Mouse (Mus musculus) E14TG2a.4 (cell line): ENCODE results near the gene Tln2.

ENCODE experiments used
- H3K27me3 ChIP-seq: 2 replicates; pipeline ENCODE4 v1.6.1; 2014; ENCODE audit warnings: low read length, control low read depth; ENCODE audit not compliant: insufficient read depth
- H3K36me3 ChIP-seq: 2 replicates; pipeline ENCODE4 v1.6.1; 2014; ENCODE audit warnings: low read length, control low read depth; ENCODE audit not compliant: insufficient read depth
- H3K4me1 ChIP-seq: replicated peaks from 2 replicates; pipeline ENCODE4 v1.6.1; 2014; ENCODE audit warnings: low read depth, low read length, control low read depth
- H3K4me3 ChIP-seq: replicated peaks from 2 replicates; pipeline ENCODE4 v1.5.1; 2014; ENCODE audit warnings: mild to moderate bottlenecking, low read length
- H3K9me3 ChIP-seq: 2 replicates; pipeline ENCODE4 v1.6.1; 2014; ENCODE audit warnings: low read length, control low read depth
- CTCF ChIP-seq: conservative IDR thresholded peaks from 2 replicates; pipeline ENCODE4 v1.5.1; 2014; ENCODE audit warnings: low read length
- NANOG ChIP-seq: IDR thresholded peaks from 2 replicates; pipeline ENCODE4 v1.6.1; 2014; ENCODE audit warnings: borderline replicate concordance, low read length, mixed read lengths
- POU5F1 ChIP-seq: IDR thresholded peaks from 2 replicates; pipeline ENCODE4 v1.6.1; 2014; ENCODE audit warnings: low read length, borderline replicate concordance

Tln2 gene

GRCm38 (mm10) chr9:67260835-67261599 is 298.5 kb downstream of the Tln2 start:
- TF ChIP-seq NANOG (no peak), CTCF (no peak), POU5F1 (no peak)
- H3K9me3 ChIP-seq = no peaks in the 10 kb centered on the region
- peaks cover 30% of the 10 kb centered on the region for H3K36me3 ChIP-seq
- H3K4me3 ChIP-seq = peak overlapping the region; percentile 37
- H3K4me1 ChIP-seq = peaks cover 50% of the 10 kb centered on the region
- no peaks in the 10 kb centered on the region for H3K27me3 ChIP-seq

GRCm38 (mm10) chr9:67250141-67250540 is 309.4 kb downstream of the Tln2 start:
- Histone ChIP-seq H3K9me3 (no peaks in the 10 kb centered on the region), H3K36me3 (peaks cover 10% of the 10 kb centered on the region; the same call in 1 of the 2 replicates), H3K4me3 (no peak overlapping the region), H3K4me1 (peaks cover 21% of the 10 kb centered on the region), H3K27me3 (no peaks in the 10 kb centered on the region)
- no peak for TF ChIP-seq NANOG
- no peak for TF ChIP-seq CTCF
- TF ChIP-seq POU5F1 = no peak

DNA sequence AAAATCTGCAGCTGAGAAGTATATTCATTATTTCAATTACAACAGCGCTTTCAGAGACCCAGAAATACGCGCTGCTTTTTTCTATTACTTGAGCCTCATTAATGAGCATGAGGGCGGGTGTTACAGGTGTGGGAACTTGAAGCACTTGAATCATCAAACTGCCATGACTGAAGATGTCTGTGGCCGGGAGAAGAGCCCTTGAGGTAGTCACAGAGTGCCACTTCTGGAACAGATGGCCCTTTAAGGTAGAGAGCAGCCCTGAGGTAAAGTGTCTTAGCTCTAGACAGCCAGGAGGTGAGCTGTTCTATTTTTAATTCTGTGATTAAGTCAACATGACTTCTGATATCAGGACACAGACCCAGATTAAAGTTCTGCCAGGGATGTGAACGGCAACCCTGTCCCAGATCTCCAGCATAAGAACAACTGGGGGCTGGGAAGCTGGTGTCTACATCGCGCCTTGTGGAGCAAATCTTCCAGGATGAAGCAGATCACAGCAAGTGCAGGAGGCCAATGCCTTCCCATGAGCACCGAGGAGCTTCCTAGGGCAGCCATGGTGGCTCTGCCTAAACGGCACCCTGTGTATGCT is 312.0 kb downstream of the Tln2 start:
- no peaks in the 10 kb centered on the region for H3K27me3 ChIP-seq
- no peaks in the 10 kb centered on the region for H3K36me3 ChIP-seq
- H3K4me3 ChIP-seq = no peak overlapping the region
- H3K4me1 ChIP-seq = peaks cover 21% of the 10 kb centered on the region
- no peaks in the 10 kb centered on the region for H3K9me3 ChIP-seq
- TF ChIP-seq POU5F1 (no peak), CTCF (no peak), NANOG (no peak)

GRCm38 (mm10) chr9:67245265-67245664 is 314.2 kb downstream of the Tln2 start:
- TF ChIP-seq CTCF = peak; percentile 76
- no peak for TF ChIP-seq POU5F1
- no peak overlapping the region for H3K4me3 ChIP-seq
- H3K27me3 ChIP-seq = no peaks in the 10 kb centered on the region
- H3K9me3 ChIP-seq = no peaks in the 10 kb centered on the region
- peaks cover 14% of the 10 kb centered on the region for H3K4me1 ChIP-seq
- H3K36me3 ChIP-seq = peaks cover 4% of the 10 kb centered on the region; the same call in 1 of the 2 replicates

DNA sequence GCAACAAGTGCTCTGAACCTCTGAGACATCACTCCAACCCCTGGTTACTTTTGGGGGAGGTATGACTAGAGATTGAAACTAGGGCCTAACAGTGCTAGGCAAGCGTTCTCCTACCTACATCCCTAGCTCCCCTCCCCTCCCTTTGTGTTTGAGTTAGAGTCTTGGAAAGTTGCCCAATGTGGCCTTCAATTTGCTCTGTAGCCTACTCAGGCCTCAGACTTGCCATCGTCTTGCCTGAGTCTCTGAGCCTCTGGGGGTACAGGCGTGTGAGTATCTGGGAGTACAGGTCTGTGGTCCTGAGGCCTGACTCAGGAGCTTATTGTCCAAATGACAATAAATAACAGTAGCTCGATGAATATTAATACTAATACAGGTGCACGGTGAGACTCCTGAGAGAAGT is 317.8 kb downstream of the Tln2 start:
- Histone ChIP-seq H3K9me3 (no peaks in the 10 kb centered on the region), H3K27me3 (no peaks in the 10 kb centered on the region), H3K4me1 (peaks cover 17% of the 10 kb centered on the region), H3K4me3 (no peak overlapping the region), H3K36me3 (peaks cover 4% of the 10 kb centered on the region; the same call in 1 of the 2 replicates)
- no peak for TF ChIP-seq NANOG

- no peak for TF ChIP-seq CTCF
- no peak for TF ChIP-seq POU5F1
- no peak for TF ChIP-seq NANOG
- H3K4me3 ChIP-seq = no peak overlapping the region
- no peaks in the 10 kb centered on the region for H3K27me3 ChIP-seq
Observed at GRCm38 (mm10) chr9:67240456-67240855, 319.0 kb downstream of the Tln2 start.

DNA sequence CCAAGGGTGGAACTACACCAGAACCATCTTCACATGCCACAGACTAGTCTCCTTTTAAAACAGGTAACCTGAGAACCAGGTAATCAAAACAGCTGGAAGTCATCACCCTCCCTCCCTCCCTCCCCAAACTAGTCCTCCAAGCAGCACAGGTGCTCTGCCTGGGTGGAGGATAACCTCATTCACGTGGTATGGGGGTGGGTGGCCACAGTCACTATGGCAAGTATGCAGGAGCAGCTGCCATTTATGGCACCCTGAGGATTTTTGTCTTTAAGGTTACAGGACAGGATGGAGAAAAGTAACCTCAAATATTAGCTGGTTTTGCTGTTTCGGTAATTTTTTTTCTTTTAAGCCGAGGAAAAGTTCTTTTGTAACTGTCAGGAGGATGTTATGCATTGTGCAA is 322.5 kb downstream of the Tln2 start:
- no peak for TF ChIP-seq CTCF
- Histone ChIP-seq H3K4me1 (peaks cover 19% of the 10 kb centered on the region), H3K4me3 (no peak overlapping the region), H3K9me3 (no peaks in the 10 kb centered on the region), H3K27me3 (no peaks in the 10 kb centered on the region), H3K36me3 (peaks cover 4% of the 10 kb centered on the region; the same call in 1 of the 2 replicates)

More at GRCm38 (mm10) chr9:67240456-67240855, 319.0 kb downstream of the Tln2 start:
- H3K4me1 ChIP-seq = peaks cover 19% of the 10 kb centered on the region
- peaks cover 4% of the 10 kb centered on the region; the same call in 1 of the 2 replicates for H3K36me3 ChIP-seq
- H3K9me3 ChIP-seq = no peaks in the 10 kb centered on the region

- Histone ChIP-seq H3K4me1 (peaks cover 14% of the 10 kb centered on the region), H3K4me3 (no peak overlapping the region), H3K27me3 (no peaks in the 10 kb centered on the region), H3K36me3 (no peaks in the 10 kb centered on the region; the same call in 1 of the 2 replicates), H3K9me3 (peaks cover 1% of the 10 kb centered on the region; the same call in 1 of the 2 replicates)
- no peak for TF ChIP-seq NANOG
- no peak for TF ChIP-seq POU5F1
- TF ChIP-seq CTCF = no peak
Observed at GRCm38 (mm10) chr9:67235441-67236217, 323.9 kb downstream of the Tln2 start.
